In the genomic region with DNA sequence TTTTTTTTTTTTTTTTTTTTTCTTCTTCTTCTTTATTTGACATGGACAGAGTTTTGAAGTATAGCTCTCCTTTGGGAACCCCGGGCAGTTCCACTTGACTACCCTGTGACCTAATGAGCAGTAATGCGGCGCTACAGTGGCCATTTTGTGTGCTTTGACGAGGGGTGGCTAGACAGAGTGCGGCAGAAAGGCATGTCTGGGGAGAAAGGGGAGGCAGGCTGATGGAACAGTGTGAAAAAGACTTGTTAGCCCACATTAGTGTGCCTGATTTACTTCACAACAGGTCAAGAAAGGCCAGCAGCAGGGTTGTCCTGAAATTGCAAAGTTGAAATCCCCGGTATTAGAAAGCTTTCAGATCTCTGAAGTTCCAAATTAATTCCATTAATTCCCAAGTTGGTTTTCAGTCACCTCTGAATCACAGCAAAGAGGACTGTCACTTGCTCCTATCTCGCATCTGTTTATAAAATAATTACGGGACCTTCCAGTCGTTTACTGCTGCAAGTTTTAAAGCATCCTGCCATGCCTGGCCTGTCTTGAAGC, we compare ENCODE assay signal across 8 mouse cellular contexts.
A peak's percentile ranks its signal among the peaks of the same experiment; 100 is the strongest.
DNase-seq lines count a peak whose midpoint lies in the region; ATAC-seq and TF ChIP-seq lines count a peak whose summit lies in the region.

No protein-coding gene starts in this region.

- no peak overlapping the region for H3K4me3 ChIP-seq in embryonic facial prominence, embryonic 12.5 days
- no peak overlapping the region for H3K4me3 ChIP-seq in hindbrain, embryonic 15.5 days
- no peak overlapping the region for H3K4me3 ChIP-seq in stomach, postnatal 0 days (ENCODE audit: low read depth, low read length)

- TF ChIP-seq EP300 in stomach, postnatal 0 days (optimal IDR thresholded peaks at IDR 0.05), result no peak

- no peak for TF ChIP-seq CTCF in stomach, postnatal 0 days (IDR thresholded peaks at IDR 0.05; ENCODE audit: low read depth)

- no peaks in the 10 kb centered on the region for H3K36me3 ChIP-seq in embryonic facial prominence, embryonic 12.5 days
- no peaks in the 10 kb centered on the region for H3K36me3 ChIP-seq in hindbrain, embryonic 15.5 days
- no peaks in the 10 kb centered on the region for H3K36me3 ChIP-seq in stomach, postnatal 0 days (ENCODE audit: control insufficient read depth, insufficient read depth, low read length)

- no peaks in the 10 kb centered on the region for H3K27me3 ChIP-seq in embryonic facial prominence, embryonic 12.5 days
- no peaks in the 10 kb centered on the region for H3K27me3 ChIP-seq in hindbrain, embryonic 15.5 days
- H3K27me3 ChIP-seq in stomach, postnatal 0 days (ENCODE audit: control insufficient read depth, insufficient read depth, low read length), result no peaks in the 10 kb centered on the region

- peaks cover 10% of the 10 kb centered on the region; the same call in 1 of the 2 replicates for H3K4me1 ChIP-seq in embryonic facial prominence, embryonic 12.5 days
- peaks cover 17% of the 10 kb centered on the region for H3K4me1 ChIP-seq in hindbrain, embryonic 15.5 days (replicated peaks)
- no peaks in the 10 kb centered on the region for H3K4me1 ChIP-seq in stomach, postnatal 0 days (replicated peaks; ENCODE audit: control insufficient read depth, insufficient read depth)

- H3K27ac ChIP-seq in embryonic facial prominence, embryonic 12.5 days, result no peak overlapping the region
- no peak overlapping the region for H3K27ac ChIP-seq in hindbrain, embryonic 15.5 days (replicated peaks)
- no peak overlapping the region for H3K27ac ChIP-seq in stomach, postnatal 0 days (replicated peaks)

- 29% methylated on average over 9 of the region's 9 CpGs for WGBS in embryonic facial prominence, embryonic 12.5 days
- WGBS in hindbrain, embryonic 15.5 days, result 19% methylated on average over 9 of the region's 9 CpGs
- 66% methylated on average over 9 of the region's 9 CpGs for WGBS in stomach, postnatal 0 days

- H3K9me3 ChIP-seq in embryonic facial prominence, embryonic 12.5 days, result no peaks in the 10 kb centered on the region
- H3K9me3 ChIP-seq in hindbrain, embryonic 15.5 days, result no peaks in the 10 kb centered on the region
- no peaks in the 10 kb centered on the region for H3K9me3 ChIP-seq in stomach, postnatal 0 days (ENCODE audit: control insufficient read depth, low read length)

- H3K9ac ChIP-seq in embryonic facial prominence, embryonic 12.5 days, result no peak overlapping the region
- no peak overlapping the region for H3K9ac ChIP-seq in hindbrain, embryonic 15.5 days
- H3K9ac ChIP-seq in stomach, postnatal 0 days (ENCODE audit: low read length), result no peak overlapping the region

- peak; percentile 22 for DNase-seq in adrenal gland, postnatal 10 days
- no peak for DNase-seq in adrenal gland, postnatal 4 days (ENCODE audit: low spot score in 2 of 2)
- peak; percentile 52 for DNase-seq in neural tube, embryonic 10.5 days (ENCODE audit: extremely low spot score, low spot score)
- DNase-seq in stomach, postnatal 0 days (ENCODE audit: low spot score), result no peak
- no peak for DNase-seq in lung, postnatal 4 days

- H3K4me2 ChIP-seq in embryonic facial prominence, embryonic 12.5 days (replicated peaks), result 0 out of 2 replicates have a peak overlapping the region, but pooled peaks have one; percentile 13
- peak overlapping the region; percentile 22; the same call in 1 of the 2 replicates for H3K4me2 ChIP-seq in hindbrain, embryonic 15.5 days
- no peak overlapping the region for H3K4me2 ChIP-seq in stomach, postnatal 0 days (replicated peaks; ENCODE audit: low read depth)

- peak; percentile 67; the same call in 1 of the 2 replicates for ATAC-seq in embryonic facial prominence, embryonic 12.5 days (ENCODE audit: insufficient number of reproducible peaks, insufficient read depth, low FRiP score, low TSS enrichment)
- ATAC-seq in hindbrain, embryonic 15.5 days (ENCODE audit: low FRiP score, low read depth), result 0 out of 2 replicates have a peak, but pooled peaks have one; percentile 38
- ATAC-seq in activated CD4-positive, CD25-positive, alpha-beta regulatory T cell, adult 4 months, result no peak
- ATAC-seq in stomach, postnatal 0 days (ENCODE audit: low FRiP score, low TSS enrichment), result no peak

Comparison
In these comparisons a context has a peak if more than half of its experiments do, and no peak if none do; other contexts are left out.
1. DNase-seq: peak in adrenal gland, postnatal 10 days (single experiment) and neural tube, embryonic 10.5 days (single experiment); none in adrenal gland, postnatal 4 days (0 of 2), stomach, postnatal 0 days (single experiment) and lung, postnatal 4 days (0 of 2).
2. ATAC-seq: peak in embryonic facial prominence, embryonic 12.5 days (single experiment) and hindbrain, embryonic 15.5 days (single experiment); none in activated CD4-positive, CD25-positive, alpha-beta regulatory T cell, adult 4 months (single experiment) and stomach, postnatal 0 days (single experiment).